Mouse (Mus musculus) embryonic fibroblast, embryonic 13.5 days (primary cell): ENCODE data around the gene Ctnnd2. TPM values are rescaled to one million over a fixed set of nuclear protein-coding genes. Genes with fewer than 3 reads are reported as not detected.

ENCODE experiments used
- H3K27ac ChIP-seq: 2 replicates; pipeline ENCODE4 v1.5.1; 2012; ENCODE audit warnings: low read length, control low read depth, inconsistent platforms; ENCODE audit not compliant: insufficient read depth
- H3K4me1 ChIP-seq: 2 replicates; pipeline ENCODE4 v1.6.1; 2011; ENCODE audit warnings: low read length; ENCODE audit not compliant: control insufficient read depth, insufficient read depth
- H3K4me3 ChIP-seq: 2 replicates; pipeline ENCODE4 v1.5.1; 2011; ENCODE audit warnings: mild to moderate bottlenecking, control low read depth, low read length; ENCODE audit not compliant: insufficient read depth
- CTCF ChIP-seq: IDR thresholded peaks from 2 replicates; pipeline ENCODE4 v1.5.1; 2011; ENCODE audit warnings: mild to moderate bottlenecking, control low read depth, low read length, moderate library complexity, borderline replicate concordance; ENCODE audit not compliant: insufficient read depth
- POLR2A ChIP-seq: IDR thresholded peaks from 2 replicates; pipeline ENCODE4 v1.6.1; 2011; ENCODE audit warnings: low read depth, mild to moderate bottlenecking, control low read depth, low read length, moderate library complexity
- polyA plus RNA-seq: library from polyadenylated mRNA; stranded (reverse); fragments of >200 nt; gene quantifications from 2 replicates; pipeline ENCODE4 v1.2.4, GENCODE M21; 2011; ENCODE audit warnings: low read depth; ENCODE audit not compliant: missing spikeins, insufficient read length

The Ctnnd2 gene
- polyA plus RNA-seq, 1 experiment: 6.5 TPM

DNA sequence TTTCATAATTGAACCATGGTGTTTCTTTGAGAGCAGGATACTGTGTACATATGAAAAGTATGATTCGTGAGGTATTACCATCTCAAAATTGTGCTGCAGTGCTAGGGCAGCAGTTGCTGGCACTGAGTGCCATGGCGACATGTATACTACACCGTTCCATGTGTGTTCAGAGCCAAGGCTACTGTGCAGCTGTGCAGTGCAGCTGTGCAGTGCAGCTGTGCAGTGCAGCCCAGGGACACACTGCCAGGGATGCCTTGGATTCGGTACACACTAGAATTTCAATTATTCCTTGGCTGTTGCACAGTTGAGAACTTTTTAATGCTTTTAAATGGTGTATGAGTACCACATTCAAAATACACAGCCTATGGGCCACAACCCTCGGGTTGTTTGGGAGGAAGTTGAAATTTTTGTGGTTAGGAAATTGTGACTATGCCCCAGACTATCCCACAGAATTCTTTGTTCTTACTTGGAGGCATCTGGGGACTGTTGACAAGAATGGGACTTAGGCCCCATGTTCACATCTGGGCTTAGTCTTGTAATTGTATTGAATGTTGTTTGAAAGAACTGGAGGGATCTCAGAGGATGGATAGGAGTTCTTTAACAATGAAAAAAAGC lies 613.4 kb downstream of the Ctnnd2 start:
- Histone ChIP-seq H3K4me3 (no peak overlapping the region), H3K4me1 (0 out of 2 replicates have a peak, but pooled peaks cover 2% of the 10 kb centered on the region), H3K27ac (no peak overlapping the region)
- TF ChIP-seq POLR2A: no peak

DNA sequence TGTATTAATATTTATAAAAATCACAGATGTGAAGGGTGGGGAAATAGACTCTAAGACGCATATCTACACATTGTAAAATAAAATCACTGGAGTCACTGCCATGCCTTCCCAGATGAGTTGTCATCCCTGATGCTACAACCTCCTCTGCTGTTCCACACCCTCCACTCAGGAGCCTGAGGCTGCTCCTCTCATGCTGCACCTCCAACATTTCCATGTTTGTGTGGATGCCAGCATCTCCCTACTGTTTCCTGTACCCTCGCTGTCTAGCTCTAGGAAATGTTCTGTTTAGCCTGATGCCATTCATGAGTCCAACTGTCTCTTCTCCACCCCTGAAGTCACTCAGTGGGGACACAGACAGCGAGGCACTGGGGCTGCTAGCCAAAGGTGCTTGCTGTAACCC lies 620.9 kb downstream of the Ctnnd2 start:
- no peak for TF ChIP-seq CTCF
- TF ChIP-seq POLR2A: no peak
- Histone ChIP-seq H3K4me3 (no peak overlapping the region), H3K4me1 (no peaks in the 10 kb centered on the region), H3K27ac (no peak overlapping the region)

DNA sequence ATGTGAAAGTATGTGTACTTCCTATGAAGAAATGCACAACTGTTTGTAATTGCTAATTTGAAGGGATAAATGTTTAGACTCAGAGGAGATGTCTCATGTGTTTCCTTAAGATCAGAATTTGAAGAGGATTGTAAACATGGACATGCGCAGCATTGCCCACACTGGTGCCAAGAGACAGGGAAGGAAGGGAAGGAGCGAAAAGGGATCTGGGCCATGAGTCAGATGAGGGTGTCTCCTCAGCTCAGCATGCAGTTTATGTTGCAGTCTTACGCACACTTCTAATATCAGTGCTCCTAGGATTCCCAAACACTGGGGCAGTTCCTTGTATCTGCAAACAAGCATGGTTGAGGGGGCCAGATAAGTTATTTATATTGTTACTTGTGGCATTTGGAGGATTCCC lies 623.3 kb downstream of the Ctnnd2 start:
- H3K4me3 ChIP-seq: no peak overlapping the region
- H3K4me1 ChIP-seq: no peaks in the 10 kb centered on the region
- no peak for TF ChIP-seq CTCF
- TF ChIP-seq POLR2A: no peak
- H3K27ac ChIP-seq: no peak overlapping the region

DNA sequence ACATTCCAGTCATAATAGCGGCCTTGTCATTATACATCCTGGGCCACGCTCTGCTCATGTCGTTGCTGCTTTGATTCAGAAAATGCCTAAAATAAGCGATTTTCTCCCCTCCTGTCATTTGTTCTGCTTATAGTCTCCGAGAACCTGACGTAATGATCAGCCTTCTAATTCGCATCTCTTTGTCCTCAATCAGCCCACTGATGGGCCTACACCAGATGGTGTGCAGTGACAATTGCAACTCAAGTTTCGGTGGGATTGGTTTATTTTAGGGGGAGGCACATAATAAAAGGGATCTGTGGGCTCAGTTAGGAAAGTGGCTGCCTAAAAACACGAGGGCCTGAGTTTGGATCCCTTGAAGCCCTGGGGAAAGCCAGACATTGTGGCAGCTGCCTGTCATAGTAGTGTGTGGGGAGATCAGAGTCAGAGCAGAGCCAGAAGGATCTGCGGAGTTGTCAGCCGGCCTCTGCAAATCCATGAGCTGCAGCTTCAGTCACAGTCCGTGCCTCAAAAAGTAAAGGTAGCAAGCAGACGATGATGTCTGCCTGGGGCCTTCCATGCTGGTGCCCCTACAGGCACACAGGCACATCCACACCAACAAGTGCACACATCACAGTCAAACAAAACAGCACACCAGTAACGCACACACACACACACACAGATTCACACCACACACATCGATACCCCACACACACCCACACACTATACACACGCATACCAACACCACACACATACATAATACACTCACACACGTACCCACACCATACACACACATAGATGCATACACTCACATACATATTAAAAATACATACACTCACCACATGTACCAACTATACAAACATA lies 655.3 kb downstream of the Ctnnd2 start:
- TF ChIP-seq POLR2A (no peak), CTCF (no peak)
- H3K27ac ChIP-seq: no peak overlapping the region
- H3K4me1 ChIP-seq: no peaks in the 10 kb centered on the region
- H3K4me3 ChIP-seq: no peak overlapping the region

DNA sequence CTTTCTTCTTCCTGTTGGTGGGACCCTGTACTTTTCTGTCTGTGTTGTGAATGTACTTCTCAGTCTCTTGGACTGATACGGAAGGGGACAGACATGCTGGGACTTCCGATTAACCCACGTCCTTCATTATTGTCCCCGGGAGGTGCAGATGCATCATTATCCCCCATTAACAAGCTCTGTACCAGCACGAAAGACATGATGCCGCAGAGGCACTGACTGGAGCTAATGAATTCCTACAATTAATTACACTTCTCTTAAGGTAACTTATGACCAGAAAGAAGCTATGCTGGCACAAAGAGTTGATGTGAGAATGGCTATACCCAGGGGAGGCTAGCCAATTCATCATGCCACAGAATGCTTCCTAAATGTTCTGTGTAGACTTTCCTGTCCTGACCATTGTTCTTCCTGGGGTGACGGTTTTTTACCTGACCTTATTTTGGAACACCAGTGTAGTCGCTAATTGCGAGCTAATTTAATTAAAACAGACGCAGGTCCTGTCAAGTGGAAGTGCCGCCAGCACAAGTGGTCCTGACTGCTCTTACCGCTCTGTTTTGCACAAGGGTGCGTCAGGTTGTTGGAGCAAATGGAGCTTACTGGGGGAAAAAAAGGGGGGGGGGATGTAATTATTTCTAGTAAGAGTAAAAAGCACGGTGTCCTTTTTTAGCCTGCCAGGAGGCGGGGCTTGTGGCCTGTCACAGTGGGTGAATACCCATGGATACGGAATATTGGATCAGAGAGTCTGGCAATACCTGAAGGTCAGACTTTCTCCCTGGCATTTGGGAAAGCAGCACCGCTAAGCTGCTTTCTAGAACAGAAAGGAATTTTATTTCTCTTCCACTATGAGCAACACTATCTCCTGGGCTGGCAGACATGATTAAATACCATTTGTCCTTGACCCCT lies 685.1 kb downstream of the Ctnnd2 start:
- no peaks in the 10 kb centered on the region for H3K4me1 ChIP-seq
- H3K4me3 ChIP-seq: no peak overlapping the region
- H3K27ac ChIP-seq: no peak overlapping the region
- no peak for TF ChIP-seq POLR2A
- no peak for TF ChIP-seq CTCF

DNA sequence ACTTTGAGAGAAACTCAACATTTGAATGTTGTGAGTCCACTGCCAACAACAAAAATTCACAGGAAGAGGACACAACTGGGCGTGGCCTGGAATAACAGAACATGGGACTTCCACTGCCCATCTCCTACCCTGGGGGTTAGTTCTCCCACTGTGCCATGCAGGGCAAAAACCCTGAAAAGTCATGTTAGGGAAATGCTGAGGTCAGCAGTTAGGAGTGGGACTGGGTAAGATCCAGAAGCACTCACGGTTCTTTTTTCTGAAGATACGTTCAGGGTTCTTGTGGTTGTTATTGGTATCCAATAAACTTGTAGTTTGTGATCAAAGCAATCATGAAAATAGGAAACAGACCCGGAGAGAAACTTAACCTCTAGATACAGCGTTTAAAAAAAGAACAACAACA lies 695.0 kb downstream of the Ctnnd2 start:
- TF ChIP-seq POLR2A: no peak
- TF ChIP-seq CTCF: no peak
- no peak overlapping the region for H3K27ac ChIP-seq
- no peak overlapping the region for H3K4me3 ChIP-seq
- no peaks in the 10 kb centered on the region for H3K4me1 ChIP-seq

DNA sequence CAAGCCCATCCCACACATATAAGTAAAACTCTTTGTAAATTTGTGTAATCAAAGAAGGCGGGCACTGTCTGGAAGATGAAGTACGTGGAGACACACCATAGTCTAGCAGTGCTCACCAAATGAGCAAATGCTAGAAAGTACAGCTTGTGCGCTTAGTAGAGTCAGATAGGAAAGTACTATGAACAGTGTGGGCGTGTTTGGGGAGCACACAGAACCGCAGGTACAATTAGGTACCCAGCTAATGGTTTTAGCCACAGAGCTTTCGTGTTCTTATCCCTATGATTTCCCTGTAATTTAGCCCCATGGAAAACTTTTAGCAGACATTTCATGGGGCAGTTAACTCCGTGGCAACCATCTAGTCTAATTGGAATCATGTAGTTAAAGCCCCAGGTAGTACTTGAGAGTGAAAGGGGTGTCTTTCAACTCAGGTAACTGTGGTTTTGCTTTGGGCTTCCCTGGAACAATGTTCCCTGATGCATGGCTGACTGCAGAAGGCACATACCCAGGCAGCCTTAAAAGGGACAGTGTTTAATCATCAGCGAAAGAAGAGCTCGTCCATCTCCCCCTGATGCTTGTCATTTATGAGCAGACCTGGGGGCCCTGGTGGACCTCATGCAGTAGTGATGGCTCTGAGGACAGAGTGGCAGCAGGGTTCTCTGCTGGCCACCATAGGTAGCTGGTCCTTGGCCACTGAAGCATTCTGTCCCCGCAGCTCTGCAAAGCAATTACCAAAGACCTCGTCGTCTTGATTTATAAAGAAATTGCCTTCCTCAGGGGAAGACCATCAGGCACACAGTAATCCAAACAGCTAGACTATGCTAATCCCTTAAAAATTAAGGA lies 697.5 kb downstream of the Ctnnd2 start:
- Histone ChIP-seq H3K4me3 (no peak overlapping the region), H3K27ac (no peak overlapping the region), H3K4me1 (no peaks in the 10 kb centered on the region)
- TF ChIP-seq CTCF (no peak), POLR2A (no peak)

DNA sequence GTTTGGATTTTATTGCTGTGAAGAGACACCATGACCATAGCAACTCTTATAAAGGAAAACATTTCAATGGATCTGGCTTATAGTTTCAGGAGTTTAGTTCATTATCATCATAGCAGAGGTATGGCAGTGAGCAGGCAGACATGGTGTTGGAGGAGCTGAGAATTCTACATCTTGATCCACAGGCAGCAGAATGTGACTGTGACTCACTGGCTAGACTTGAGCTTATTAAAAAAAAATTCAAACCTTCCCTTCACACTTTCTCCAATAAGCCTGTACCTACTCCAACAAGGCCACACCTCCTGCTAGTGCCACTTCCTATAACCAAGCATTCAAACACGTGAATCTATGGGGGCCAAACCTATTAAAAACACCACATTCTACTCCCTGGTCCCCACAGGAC lies 703.1 kb downstream of the Ctnnd2 start:
- no peak overlapping the region for H3K4me3 ChIP-seq
- no peaks in the 10 kb centered on the region for H3K4me1 ChIP-seq
- H3K27ac ChIP-seq: no peak overlapping the region
- no peak for TF ChIP-seq CTCF
- no peak for TF ChIP-seq POLR2A
